Mouse (Mus musculus): ENCODE results near the gene Trpv4. TPM values are rescaled to one million over a fixed set of nuclear protein-coding genes. Genes with fewer than 3 reads are reported as not detected.

Trpv4 gene
- polyA plus RNA-seq, 1 experiment from 2014 or later: 0.17 TPM

- Histone ChIP-seq H3K36me3 (ENCODE audit: control insufficient read depth, insufficient read depth, low read length) (no peaks in the 10 kb centered on the region), H3K27me3 (ENCODE audit: control insufficient read depth, insufficient read depth, low read length) (no peaks in the 10 kb centered on the region; the same call in 1 of the 2 replicates), H3K9me3 (ENCODE audit: control insufficient read depth, low read length) (no peaks in the 10 kb centered on the region), H3K4me1 (replicated peaks; ENCODE audit: control insufficient read depth, insufficient read depth, low read length) (peaks cover 8% of the 10 kb centered on the region), H3K4me2 (ENCODE audit: low read depth, low read length, severe bottlenecking) (peak overlapping the region; percentile 56), H3K4me3 (ENCODE audit: low read depth, low read length) (peak overlapping the region; percentile 17), H3K9ac (ENCODE audit: low read length) (peak overlapping the region; percentile 39), H3K27ac (ENCODE audit: low read depth, low read length) (no peak overlapping the region)
- 2% methylated on average over 27 of the region's 27 CpGs for WGBS
- DNase-seq (ENCODE audit: low spot score): peak; percentile 71
- ATAC-seq (replicated peaks; ENCODE audit: low FRiP score): peak; percentile 66
Observed at GRCm38 (mm10) chr5:114647211-114647974, 10.8 kb downstream of the Trpv4 start.

GRCm38 (mm10) chr5:114645916-114646315, 12.3 kb downstream of the Trpv4 start:
- Histone ChIP-seq H3K4me1 (replicated peaks; ENCODE audit: control insufficient read depth, insufficient read depth, low read length) (peaks cover 8% of the 10 kb centered on the region), H3K4me2 (ENCODE audit: low read depth, low read length, severe bottlenecking) (no peak overlapping the region), H3K9me3 (ENCODE audit: control insufficient read depth, low read length) (no peaks in the 10 kb centered on the region), H3K27ac (ENCODE audit: low read depth, low read length) (no peak overlapping the region), H3K36me3 (ENCODE audit: control insufficient read depth, insufficient read depth, low read length) (no peaks in the 10 kb centered on the region), H3K27me3 (ENCODE audit: control insufficient read depth, insufficient read depth, low read length) (no peaks in the 10 kb centered on the region; the same call in 1 of the 2 replicates), H3K9ac (ENCODE audit: low read length) (no peak overlapping the region), H3K4me3 (ENCODE audit: low read depth, low read length) (no peak overlapping the region)
- DNase-seq (ENCODE audit: low spot score): no peak
- WGBS: 85% methylated on average over 5 of the region's 5 CpGs
- ATAC-seq (replicated peaks; ENCODE audit: low FRiP score): no peak

- no peaks in the 10 kb centered on the region for H3K36me3 ChIP-seq (ENCODE audit: control insufficient read depth, insufficient read depth, low read length)
- H3K9ac ChIP-seq (ENCODE audit: low read length): no peak overlapping the region
- H3K4me3 ChIP-seq (ENCODE audit: low read depth, low read length): no peak overlapping the region
- ATAC-seq (replicated peaks; ENCODE audit: low FRiP score): no peak
- peaks cover 8% of the 10 kb centered on the region for H3K4me1 ChIP-seq (replicated peaks; ENCODE audit: control insufficient read depth, insufficient read depth, low read length)
- no peaks in the 10 kb centered on the region for H3K9me3 ChIP-seq (ENCODE audit: control insufficient read depth, low read length)
- DNase-seq (ENCODE audit: low spot score): no peak
- H3K27me3 ChIP-seq (ENCODE audit: control insufficient read depth, insufficient read depth, low read length): no peaks in the 10 kb centered on the region; the same call in 1 of the 2 replicates
- H3K4me2 ChIP-seq (ENCODE audit: low read depth, low read length, severe bottlenecking): no peak overlapping the region
- no peak overlapping the region for H3K27ac ChIP-seq (ENCODE audit: low read depth, low read length)
- WGBS: 65% methylated on average over 6 of the region's 6 CpGs
Observed at GRCm38 (mm10) chr5:114644918-114645317, 13.3 kb downstream of the Trpv4 start.

- WGBS: 83% methylated on average over 10 of the region's 10 CpGs
- Histone ChIP-seq H3K9ac (ENCODE audit: low read length) (no peak overlapping the region), H3K36me3 (ENCODE audit: control insufficient read depth, insufficient read depth, low read length) (no peaks in the 10 kb centered on the region), H3K27me3 (ENCODE audit: control insufficient read depth, insufficient read depth, low read length) (peaks cover 6% of the 10 kb centered on the region; the same call in 1 of the 2 replicates), H3K9me3 (ENCODE audit: control insufficient read depth, low read length) (no peaks in the 10 kb centered on the region), H3K4me2 (ENCODE audit: low read depth, low read length, severe bottlenecking) (no peak overlapping the region), H3K27ac (ENCODE audit: low read depth, low read length) (no peak overlapping the region), H3K4me1 (replicated peaks; ENCODE audit: control insufficient read depth, insufficient read depth, low read length) (peaks cover 2% of the 10 kb centered on the region; the same call in 1 of the 2 replicates), H3K4me3 (ENCODE audit: low read depth, low read length) (no peak overlapping the region)
- no peak for DNase-seq (ENCODE audit: low spot score)
- ATAC-seq (replicated peaks; ENCODE audit: low FRiP score): no peak
Observed at GRCm38 (mm10) chr5:114640809-114641208, 17.4 kb downstream of the Trpv4 start.

- Histone ChIP-seq H3K27ac (ENCODE audit: low read depth, low read length) (no peak overlapping the region), H3K27me3 (ENCODE audit: control insufficient read depth, insufficient read depth, low read length) (peaks cover 6% of the 10 kb centered on the region; the same call in 1 of the 2 replicates), H3K4me1 (replicated peaks; ENCODE audit: control insufficient read depth, insufficient read depth, low read length) (peaks cover 2% of the 10 kb centered on the region; the same call in 1 of the 2 replicates), H3K9ac (ENCODE audit: low read length) (no peak overlapping the region), H3K4me3 (ENCODE audit: low read depth, low read length) (no peak overlapping the region), H3K4me2 (ENCODE audit: low read depth, low read length, severe bottlenecking) (0 out of 2 replicates have a peak overlapping the region, but pooled peaks have one; percentile 24), H3K9me3 (ENCODE audit: control insufficient read depth, low read length) (no peaks in the 10 kb centered on the region), H3K36me3 (ENCODE audit: control insufficient read depth, insufficient read depth, low read length) (no peaks in the 10 kb centered on the region)
- WGBS: 27% methylated on average over 7 of the region's 7 CpGs
- no peak for DNase-seq (ENCODE audit: low spot score)
- ATAC-seq (replicated peaks; ENCODE audit: low FRiP score): 0 out of 2 replicates have a peak, but pooled peaks have one; percentile 15
Observed at GRCm38 (mm10) chr5:114639645-114639957, 18.6 kb downstream of the Trpv4 start.

GRCm38 (mm10) chr5:114638769-114639644, 19.2 kb downstream of the Trpv4 start:
- 17% methylated on average over 22 of the region's 22 CpGs for WGBS
- Histone ChIP-seq H3K9me3 (ENCODE audit: control insufficient read depth, low read length) (no peaks in the 10 kb centered on the region), H3K4me1 (replicated peaks; ENCODE audit: control insufficient read depth, insufficient read depth, low read length) (peaks cover 2% of the 10 kb centered on the region; the same call in 1 of the 2 replicates), H3K4me3 (ENCODE audit: low read depth, low read length) (no peak overlapping the region), H3K27me3 (ENCODE audit: control insufficient read depth, insufficient read depth, low read length) (peaks cover 6% of the 10 kb centered on the region; the same call in 1 of the 2 replicates), H3K36me3 (ENCODE audit: control insufficient read depth, insufficient read depth, low read length) (no peaks in the 10 kb centered on the region), H3K9ac (ENCODE audit: low read length) (no peak overlapping the region), H3K27ac (ENCODE audit: low read depth, low read length) (no peak overlapping the region), H3K4me2 (ENCODE audit: low read depth, low read length, severe bottlenecking) (peak overlapping the region; percentile 36; the same call in 1 of the 2 replicates)
- ATAC-seq (replicated peaks; ENCODE audit: low FRiP score) (peak; percentile 67; the same call in 1 of the 2 replicates), DNase-seq (ENCODE audit: low spot score) (peak; percentile 93)

GRCm38 (mm10) chr5:114636091-114636490, 22.1 kb downstream of the Trpv4 start:
- no peak overlapping the region for H3K4me2 ChIP-seq (ENCODE audit: low read depth, low read length, severe bottlenecking)
- peaks cover 6% of the 10 kb centered on the region; the same call in 1 of the 2 replicates for H3K27me3 ChIP-seq (ENCODE audit: control insufficient read depth, insufficient read depth, low read length)
- no peaks in the 10 kb centered on the region for H3K9me3 ChIP-seq (ENCODE audit: control insufficient read depth, low read length)
- H3K36me3 ChIP-seq (ENCODE audit: control insufficient read depth, insufficient read depth, low read length): no peaks in the 10 kb centered on the region
- no peak for ATAC-seq (replicated peaks; ENCODE audit: low FRiP score)
- H3K9ac ChIP-seq (ENCODE audit: low read length): no peak overlapping the region
- H3K27ac ChIP-seq (ENCODE audit: low read depth, low read length): no peak overlapping the region
- H3K4me3 ChIP-seq (ENCODE audit: low read depth, low read length): no peak overlapping the region
- WGBS: 77% methylated on average over 25 of the region's 25 CpGs
- peaks cover 2% of the 10 kb centered on the region; the same call in 1 of the 2 replicates for H3K4me1 ChIP-seq (replicated peaks; ENCODE audit: control insufficient read depth, insufficient read depth, low read length)
- no peak for DNase-seq (ENCODE audit: low spot score)

- no peaks in the 10 kb centered on the region for H3K36me3 ChIP-seq (ENCODE audit: control insufficient read depth, insufficient read depth, low read length)
- ATAC-seq (replicated peaks; ENCODE audit: low FRiP score) (no peak), DNase-seq (ENCODE audit: low spot score) (no peak)
- 52% methylated on average over 2 of the region's 2 CpGs for WGBS
- H3K9me3 ChIP-seq (ENCODE audit: control insufficient read depth, low read length): no peaks in the 10 kb centered on the region
- no peak overlapping the region for H3K27ac ChIP-seq (ENCODE audit: low read depth, low read length)
- no peak overlapping the region for H3K9ac ChIP-seq (ENCODE audit: low read length)
- no peaks in the 10 kb centered on the region for H3K27me3 ChIP-seq (ENCODE audit: control insufficient read depth, insufficient read depth, low read length)
- H3K4me3 ChIP-seq (ENCODE audit: low read depth, low read length): no peak overlapping the region
- no peaks in the 10 kb centered on the region for H3K4me1 ChIP-seq (replicated peaks; ENCODE audit: control insufficient read depth, insufficient read depth, low read length)
- no peak overlapping the region for H3K4me2 ChIP-seq (ENCODE audit: low read depth, low read length, severe bottlenecking)
Observed at GRCm38 (mm10) chr5:114631336-114631735, 26.9 kb downstream of the Trpv4 start.
